Mouse (Mus musculus) olfactory bulb, adult 2 months (tissue): ENCODE results near the gene Nos3. TPM values are rescaled to one million over a fixed set of nuclear protein-coding genes. Genes with fewer than 3 reads are reported as not detected.

Experiments
- H3K27ac ChIP-seq: fragments of 200-500 bp; 2 replicates; pipeline ENCODE4 v1.5.1; 2012; ENCODE audit warnings: low read depth, low read length; ENCODE audit not compliant: insufficient read depth
- H3K4me1 ChIP-seq: fragments of 200-500 bp; 2 replicates; pipeline ENCODE4 v1.6.1; 2012; ENCODE audit warnings: low read length; ENCODE audit not compliant: control insufficient read depth, insufficient read depth
- H3K4me3 ChIP-seq: fragments of 200-500 bp; 2 replicates; pipeline ENCODE4 v1.5.1; 2012; ENCODE audit warnings: mild to moderate bottlenecking, low read depth, low read length, moderate library complexity; ENCODE audit not compliant: insufficient read depth
- CTCF ChIP-seq: fragments of 200-500 bp; IDR thresholded peaks from 2 replicates; pipeline ENCODE4 v1.5.1; 2012; ENCODE audit warnings: low read depth, mild to moderate bottlenecking, low read length, moderate library complexity; ENCODE audit not compliant: insufficient read depth
- POLR2A ChIP-seq: fragments of 200-500 bp; IDR thresholded peaks from 2 replicates; pipeline ENCODE4 v1.6.1; 2012; ENCODE audit warnings: mild to moderate bottlenecking, low read depth, low read length, moderate library complexity; ENCODE audit not compliant: insufficient read depth
- WGBS: fragments of 180-500 bp; shearing (Covaris S2); methylation state at CpG from one replicate; pipeline ENCODE4 v1.1.7; 2018; 5-methylcytosine and 5-hydroxymethylcytosine counted together
- polyA plus RNA-seq: library from polyadenylated mRNA; stranded (reverse); fragments of >200 nt; gene quantifications from 2 replicates; pipeline ENCODE4 v1.2.4, GENCODE M21; 2012; ENCODE audit warnings: low replicate concordance; ENCODE audit not compliant: missing spikeins, insufficient read depth, insufficient read length

Gene Nos3
- polyA plus RNA-seq, 1 experiment, result not detected

DNA sequence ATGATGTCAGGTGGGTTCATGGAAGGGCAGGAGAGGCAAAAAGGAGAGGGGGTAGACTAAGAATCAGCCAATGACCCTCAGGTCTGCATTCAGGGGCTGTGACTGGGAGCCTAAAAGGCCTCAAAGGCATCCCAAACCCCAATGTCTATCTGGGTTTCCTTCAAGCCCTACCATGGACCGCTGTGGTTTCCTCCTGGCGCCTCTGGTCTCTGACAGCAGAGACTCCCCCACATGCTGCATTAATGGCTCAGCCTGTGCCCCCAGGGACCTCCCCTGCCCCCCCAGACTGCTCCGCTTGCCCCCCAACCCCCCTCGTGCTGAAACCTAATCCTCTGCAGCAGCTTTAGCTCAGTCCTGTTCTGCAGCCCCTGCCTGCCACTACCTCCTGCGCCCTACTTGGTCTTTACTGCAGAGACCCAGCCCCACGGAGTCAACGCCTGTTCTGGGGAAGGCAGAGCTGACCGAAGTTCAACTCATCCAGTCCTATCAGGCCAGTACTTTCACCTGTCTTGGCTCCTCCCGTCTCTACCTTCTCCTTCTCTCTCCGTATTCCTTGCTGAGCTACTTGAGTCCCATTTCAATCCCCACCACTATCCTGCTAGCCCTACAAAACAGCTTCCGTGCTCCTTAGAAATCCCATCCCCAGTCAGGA is 48.6 kb downstream of the Nos3 start, which contains the start of gene Asic3:
Asic3 (plus strand) TSS at position 351 of the 652 bp plus-strand sequence.
- WGBS, result 55% methylated on average over 11 of the region's 11 CpGs
- TF ChIP-seq CTCF, result no peak
- peaks cover 17% of the 10 kb centered on the region for H3K4me1 ChIP-seq
- H3K27ac ChIP-seq, result no peak within 1 kb of the TSS
- H3K4me3 ChIP-seq, result no peak within 1 kb of the TSS

DNA sequence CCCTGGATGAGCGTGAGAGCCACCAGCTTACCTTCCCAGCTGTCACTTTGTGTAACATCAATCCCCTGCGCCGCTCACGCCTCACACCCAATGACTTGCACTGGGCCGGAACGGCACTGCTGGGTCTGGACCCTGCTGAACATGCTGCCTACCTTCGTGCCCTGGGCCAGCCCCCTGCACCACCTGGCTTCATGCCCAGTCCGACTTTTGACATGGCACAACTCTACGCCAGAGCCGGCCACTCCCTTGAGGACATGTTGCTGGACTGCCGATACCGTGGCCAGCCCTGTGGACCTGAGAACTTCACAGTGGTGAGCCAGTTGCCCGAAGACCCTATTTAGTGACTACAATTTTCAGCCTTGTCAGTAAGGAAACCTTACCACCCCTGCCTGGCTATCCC is 49.3 kb downstream of the Nos3 start:
- H3K27ac ChIP-seq, result no peak overlapping the region
- H3K4me3 ChIP-seq, result no peak overlapping the region
- peaks cover 17% of the 10 kb centered on the region for H3K4me1 ChIP-seq
- no peak for TF ChIP-seq CTCF
- TF ChIP-seq POLR2A, result no peak
- 86% methylated on average over 13 of the region's 13 CpGs for WGBS

DNA sequence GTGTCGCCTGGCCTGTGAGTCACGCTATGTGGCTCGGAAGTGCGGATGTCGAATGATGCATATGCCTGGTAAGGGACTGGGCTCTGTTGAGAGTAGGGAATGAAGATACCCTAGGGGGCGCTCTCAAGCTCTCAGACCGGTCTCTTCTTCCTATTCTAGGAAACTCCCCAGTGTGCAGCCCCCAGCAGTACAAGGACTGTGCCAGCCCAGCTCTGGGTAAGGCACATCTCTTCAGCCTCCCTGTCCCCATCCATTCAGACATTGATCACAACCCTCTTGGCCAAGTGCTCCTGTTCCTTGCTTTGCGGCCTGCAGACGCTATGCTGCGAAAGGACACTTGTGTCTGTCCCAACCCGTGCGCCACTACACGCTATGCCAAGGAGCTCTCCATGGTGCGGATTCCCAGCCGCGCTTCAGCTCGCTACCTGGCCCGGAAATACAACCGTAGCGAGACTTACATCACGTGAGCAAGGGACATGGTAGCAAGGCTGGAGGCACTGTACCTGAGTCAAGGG is 51.7 kb downstream of the Nos3 start:
- WGBS, result 8% methylated on average over 21 of the region's 21 CpGs
- no peak overlapping the region for H3K27ac ChIP-seq
- TF ChIP-seq CTCF (no peak), POLR2A (no peak)
- peaks cover 17% of the 10 kb centered on the region for H3K4me1 ChIP-seq
- no peak overlapping the region for H3K4me3 ChIP-seq

DNA sequence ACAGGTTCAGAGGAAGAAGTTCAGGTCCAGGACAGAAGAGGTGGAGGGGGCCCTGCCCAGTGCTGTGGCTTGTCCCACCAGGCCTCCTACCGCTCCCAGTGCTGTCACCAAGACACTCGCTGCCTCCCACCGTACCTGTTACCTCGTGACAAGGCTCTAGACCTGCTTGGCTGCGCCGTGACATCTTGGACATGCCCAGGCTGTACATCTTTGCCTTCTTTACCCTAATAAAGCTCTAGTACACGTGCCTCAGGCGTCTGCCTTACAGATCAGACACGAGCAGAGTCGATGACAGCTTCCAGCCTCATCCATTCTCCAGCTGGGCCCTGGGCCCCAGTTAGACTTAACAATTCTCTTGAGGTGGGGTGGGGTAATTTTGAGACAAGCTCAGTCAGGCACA is 53.0 kb downstream of the Nos3 start:
- TF ChIP-seq CTCF (no peak), POLR2A (no peak)
- peaks cover 18% of the 10 kb centered on the region for H3K4me1 ChIP-seq
- H3K27ac ChIP-seq, result no peak overlapping the region
- no peak overlapping the region for H3K4me3 ChIP-seq
- 94% methylated on average over 10 of the region's 10 CpGs for WGBS

DNA sequence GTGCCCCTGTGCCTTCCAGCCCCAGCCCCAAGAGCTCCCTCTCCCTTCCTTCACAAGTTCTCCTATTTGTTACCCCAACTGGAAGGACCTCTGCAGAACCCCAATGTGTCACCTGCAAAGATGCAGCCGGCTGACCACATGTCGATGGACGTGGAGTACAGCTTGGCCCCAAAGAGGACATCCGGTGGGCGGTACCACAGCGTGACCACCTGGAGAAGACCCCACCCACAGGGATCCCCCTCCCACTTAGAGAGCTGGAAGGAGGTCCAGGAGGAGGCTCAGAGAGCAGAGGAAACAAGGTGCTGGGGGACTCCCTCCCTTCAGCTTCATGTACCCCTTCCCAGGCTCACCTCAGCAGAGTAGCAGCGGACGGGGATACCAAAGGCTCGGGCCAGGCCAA is 55.8 kb downstream of the Nos3 start:
- TF ChIP-seq POLR2A (no peak), CTCF (no peak)
- no peak overlapping the region for H3K4me3 ChIP-seq
- peaks cover 30% of the 10 kb centered on the region for H3K4me1 ChIP-seq
- WGBS, result 85% methylated on average over 9 of the region's 9 CpGs
- H3K27ac ChIP-seq, result no peak overlapping the region

DNA sequence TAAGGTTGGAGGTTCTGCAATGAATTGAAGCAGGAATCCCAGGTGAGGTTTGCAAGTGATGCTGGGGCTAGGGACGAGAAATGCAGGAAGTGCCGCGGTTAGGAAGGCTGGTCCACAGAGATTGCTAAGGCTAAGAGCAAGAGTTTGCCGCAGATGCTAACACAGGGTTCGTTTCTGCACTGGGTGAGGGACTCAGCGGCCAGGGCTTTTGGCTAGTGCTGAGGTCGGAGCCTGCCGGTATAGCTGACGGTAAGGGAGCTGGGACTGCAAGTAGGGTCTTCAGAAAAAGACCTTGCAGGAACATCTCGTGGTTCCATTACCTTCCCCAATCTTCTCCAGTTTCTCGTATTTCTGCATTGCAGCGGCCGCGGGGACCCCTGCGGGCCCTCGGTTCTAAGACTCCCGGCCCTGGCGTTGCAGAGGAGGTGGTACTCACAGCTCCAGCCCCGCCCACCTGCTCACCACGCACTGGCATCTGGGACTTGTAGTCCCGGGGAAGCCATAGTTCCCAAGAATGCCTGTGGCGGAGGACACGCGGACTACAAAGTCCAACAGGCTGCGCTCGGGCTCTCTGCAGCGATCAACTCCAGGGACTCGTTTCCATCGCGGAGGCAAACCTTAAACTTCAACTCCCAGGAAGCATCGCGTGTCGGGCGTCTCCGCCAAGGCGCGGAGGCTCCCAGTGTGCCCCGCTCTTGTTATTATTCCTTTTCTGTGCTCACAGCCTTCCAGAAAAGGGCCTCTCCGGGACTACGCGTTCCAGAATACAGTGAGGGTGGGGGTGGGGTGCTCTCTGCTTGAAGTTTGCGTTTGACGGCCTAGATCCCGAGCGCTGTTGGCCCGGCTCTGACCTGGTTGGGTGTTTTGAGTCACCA is 58.8 kb downstream of the Nos3 start, which contains the start of the genes Cdk5 and Slc4a2:
Cdk5 (minus strand) TSS at position 402 of the 875 bp plus-strand sequence.
Slc4a2 (plus strand) TSS at position 709 of the 875 bp plus-strand sequence.
- TF ChIP-seq POLR2A (peak; percentile 81), CTCF (no peak)
- under 1% methylated on average over 46 of the region's 46 CpGs for WGBS
- Histone ChIP-seq H3K4me1 (peaks cover 40% of the 10 kb centered on the region), H3K4me3 (peak within 1 kb of the TSS; percentile 79), H3K27ac (peak within 1 kb of the TSS; percentile 88)

DNA sequence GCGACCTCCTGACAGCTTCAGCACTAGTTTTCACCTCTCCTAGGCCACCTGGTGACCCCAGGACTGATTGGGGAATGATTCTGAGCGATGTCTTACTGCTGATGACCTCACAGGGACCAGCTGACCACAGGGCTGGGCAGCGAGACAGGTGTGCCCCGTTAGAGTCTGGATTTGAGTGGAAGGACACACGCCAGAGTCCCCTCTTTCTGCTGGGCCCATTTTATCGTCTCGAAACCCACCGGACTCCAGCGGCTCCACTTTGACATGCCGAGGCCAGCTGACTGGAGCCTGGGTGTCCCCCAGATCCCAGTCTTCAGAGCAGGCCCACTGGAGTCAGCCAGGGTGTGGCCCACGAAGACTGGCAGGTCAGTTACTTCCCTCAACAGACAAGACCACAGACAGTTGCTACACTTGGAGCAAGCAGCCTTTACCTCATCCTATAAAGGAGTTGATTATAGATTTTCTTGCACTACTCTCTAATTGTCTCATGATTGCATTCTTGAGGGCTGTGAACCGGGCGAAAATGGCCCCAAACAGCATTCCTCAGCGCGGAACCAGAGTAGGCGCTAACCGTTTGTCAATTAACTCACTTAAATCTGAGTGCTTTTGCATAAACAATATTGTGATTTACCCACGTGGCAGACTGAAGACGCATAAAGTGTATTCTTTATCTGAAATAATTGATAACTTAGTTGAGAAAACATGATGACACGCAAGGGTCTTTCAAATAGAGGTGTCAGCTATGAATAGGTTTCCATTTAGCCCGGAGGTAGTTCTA is 59.6 kb downstream of the Nos3 start:
- Histone ChIP-seq H3K27ac (peak overlapping the region; percentile 88), H3K4me3 (peak overlapping the region; percentile 79), H3K4me1 (peaks cover 42% of the 10 kb centered on the region)
- WGBS, result 7% methylated on average over 21 of the region's 21 CpGs
- TF ChIP-seq POLR2A (0 out of 2 replicates have a peak, but pooled peaks have one; percentile 0), CTCF (no peak)

DNA sequence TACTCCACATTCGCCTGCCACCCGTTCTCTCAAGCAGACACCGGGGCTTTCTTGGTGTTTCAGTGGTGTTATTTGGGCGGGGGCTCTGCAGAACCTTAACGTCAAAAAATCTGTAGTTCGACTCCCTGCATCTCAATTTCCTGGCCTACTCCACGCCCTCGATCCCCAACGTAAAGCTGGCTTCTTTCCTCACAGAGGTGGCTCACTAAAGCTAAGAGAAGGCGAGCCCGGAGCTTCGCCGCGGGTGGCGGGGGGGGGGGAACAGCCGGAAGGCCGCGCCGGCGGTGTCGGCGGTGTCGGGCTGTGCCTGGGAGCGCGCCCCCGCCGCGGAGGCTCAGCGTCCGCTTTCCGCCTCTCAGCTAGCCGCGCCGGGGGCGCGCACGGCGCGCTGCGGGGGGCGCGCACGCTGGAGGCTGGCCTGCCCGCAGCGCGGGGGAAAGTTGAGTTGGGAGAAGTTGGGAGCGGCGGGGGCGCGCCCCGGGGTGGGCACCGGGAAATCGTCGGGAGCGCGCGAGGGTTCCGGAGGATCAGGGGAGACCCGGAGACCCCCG is 60.3 kb downstream of the Nos3 start:
- WGBS, result under 1% methylated on average over 60 of the region's 60 CpGs
- TF ChIP-seq POLR2A (peak; percentile 82), CTCF (no peak)
- Histone ChIP-seq H3K27ac (peak overlapping the region; percentile 88), H3K4me3 (peak overlapping the region; percentile 79), H3K4me1 (peaks cover 42% of the 10 kb centered on the region)

DNA sequence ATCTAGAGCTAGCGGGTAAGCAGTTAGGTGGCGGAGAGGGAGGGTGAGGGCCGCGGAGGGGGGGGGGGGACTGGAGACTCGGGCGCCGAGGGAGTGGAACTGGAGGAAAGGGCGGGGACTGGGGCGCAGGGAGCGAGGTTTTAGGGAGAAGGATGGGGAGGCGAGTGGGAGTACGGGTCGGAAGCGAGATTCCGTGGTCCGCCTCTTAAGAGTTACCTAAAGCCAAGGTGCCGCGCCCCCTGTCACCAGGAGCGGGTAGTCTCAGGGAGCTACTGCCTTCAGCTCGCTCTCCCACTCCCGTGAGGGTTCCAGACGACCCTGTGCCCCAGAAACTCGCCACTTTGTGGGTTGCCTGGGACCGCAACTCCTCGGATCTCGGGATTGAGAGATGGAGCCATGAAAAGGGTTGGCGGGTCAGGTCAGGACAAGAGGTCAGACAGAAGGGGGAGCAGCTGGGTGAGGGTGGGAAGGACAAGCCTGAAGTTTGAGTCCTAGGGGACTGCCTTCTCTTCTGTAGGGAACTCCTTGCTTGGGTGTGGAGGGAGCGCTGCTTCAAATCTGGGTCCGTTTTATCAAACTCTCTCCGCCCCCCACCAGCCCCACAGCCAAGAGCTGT is 60.9 kb downstream of the Nos3 start:
- Histone ChIP-seq H3K27ac (no peak overlapping the region), H3K4me3 (peak overlapping the region; percentile 79), H3K4me1 (peaks cover 42% of the 10 kb centered on the region)
- under 1% methylated on average over 29 of the region's 30 CpGs for WGBS
- TF ChIP-seq CTCF (no peak), POLR2A (no peak)
